Mouse (Mus musculus) cerebellum, postnatal 36 days (tissue): ENCODE measurements around the gene Tacc2.

Source experiments
- DNase-seq, 2 experiments: peaks; one replicate each; pipeline ENCODE4 v3.0.0; 2021 to 2022; ENCODE audit warnings: mixed read lengths in 2 of 2

Tacc2 gene

DNA sequence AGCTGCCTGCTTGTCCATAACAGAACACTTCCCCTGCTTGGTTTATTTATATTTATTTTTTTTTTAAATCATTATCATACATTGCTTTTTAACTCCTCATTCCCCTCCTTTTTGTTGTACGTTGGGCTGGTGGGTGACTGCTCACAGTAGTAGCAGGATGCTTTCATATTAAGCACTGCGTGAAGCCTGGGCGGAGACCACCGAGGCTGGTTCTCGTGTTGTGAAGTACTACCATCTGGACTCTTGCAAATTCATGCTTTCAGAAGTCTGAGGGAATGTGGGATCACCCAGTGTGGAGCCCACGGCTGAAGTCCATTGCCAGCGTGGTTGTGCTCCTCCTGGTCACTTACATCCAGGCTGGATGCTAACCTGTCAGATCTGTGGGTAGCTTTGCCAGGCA is 154.6 kb downstream of the Tacc2 start:
- DNase-seq: no peak

DNA sequence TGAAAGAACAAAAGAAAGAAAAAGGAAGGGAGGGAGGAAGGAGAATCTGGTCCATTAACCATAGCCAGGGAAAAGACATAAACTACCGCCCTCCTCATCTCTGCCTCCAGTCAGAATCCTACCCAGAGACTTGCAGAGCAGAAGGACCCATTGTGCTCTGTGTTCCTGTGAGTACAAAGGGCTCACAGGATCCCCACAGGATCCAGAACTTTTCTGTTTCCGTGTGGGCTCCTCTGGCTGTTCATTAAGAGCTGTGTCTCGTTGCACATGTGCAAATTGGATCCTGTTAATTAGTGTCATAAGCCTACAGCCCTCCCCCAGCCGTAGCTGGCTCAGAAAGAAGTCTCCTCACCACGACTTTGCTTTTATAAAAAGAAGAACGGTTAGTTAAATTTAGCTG is 155.7 kb downstream of the Tacc2 start:
- no peak for DNase-seq

DNA sequence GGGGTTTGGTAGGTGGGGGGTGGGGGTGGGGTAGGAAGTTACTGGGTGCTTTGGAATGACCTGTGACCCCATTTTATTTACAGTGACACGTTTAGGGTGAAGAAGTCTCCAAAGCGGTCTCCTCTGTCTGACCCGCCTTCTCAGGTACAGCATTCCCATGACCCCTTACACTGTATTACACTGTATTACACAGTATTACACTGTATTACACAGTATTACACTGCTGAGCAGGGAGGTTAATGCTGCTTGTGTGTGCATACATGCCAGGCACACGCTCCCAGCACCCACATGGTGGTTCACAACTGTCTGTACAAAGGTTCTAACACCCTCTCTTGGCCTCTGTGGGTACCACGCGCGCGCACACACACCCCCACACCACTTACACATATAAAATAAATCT is 156.2 kb downstream of the Tacc2 start:
- no peak for DNase-seq

DNA sequence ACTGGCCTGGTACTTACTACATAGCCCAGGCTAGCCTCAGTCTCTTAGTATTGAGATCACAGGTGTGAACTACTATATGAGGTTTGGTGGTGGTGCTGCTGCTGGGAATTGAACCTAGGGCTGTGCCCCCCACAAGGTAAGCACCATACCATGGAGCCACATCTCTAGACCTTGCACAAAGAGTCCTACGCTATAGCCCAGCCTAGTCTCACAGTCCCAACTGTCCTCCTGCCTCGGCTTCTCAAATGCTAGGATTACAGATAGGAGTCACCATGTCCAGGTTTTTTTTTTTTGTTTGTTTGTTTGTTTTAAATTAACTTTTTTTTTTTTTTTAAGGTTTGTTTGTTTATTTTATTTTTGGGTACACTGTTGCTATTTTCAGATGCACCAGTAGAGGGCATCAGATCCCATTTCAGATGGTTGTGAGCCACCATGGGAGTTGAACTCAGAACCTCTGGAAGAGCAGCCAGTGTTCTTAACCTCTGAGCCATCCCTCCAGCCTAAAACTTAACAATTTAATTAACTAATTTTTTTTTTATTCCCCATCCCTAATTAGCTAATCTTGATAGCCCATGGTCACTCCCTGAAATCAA is 157.1 kb downstream of the Tacc2 start:
- no peak for DNase-seq

DNA sequence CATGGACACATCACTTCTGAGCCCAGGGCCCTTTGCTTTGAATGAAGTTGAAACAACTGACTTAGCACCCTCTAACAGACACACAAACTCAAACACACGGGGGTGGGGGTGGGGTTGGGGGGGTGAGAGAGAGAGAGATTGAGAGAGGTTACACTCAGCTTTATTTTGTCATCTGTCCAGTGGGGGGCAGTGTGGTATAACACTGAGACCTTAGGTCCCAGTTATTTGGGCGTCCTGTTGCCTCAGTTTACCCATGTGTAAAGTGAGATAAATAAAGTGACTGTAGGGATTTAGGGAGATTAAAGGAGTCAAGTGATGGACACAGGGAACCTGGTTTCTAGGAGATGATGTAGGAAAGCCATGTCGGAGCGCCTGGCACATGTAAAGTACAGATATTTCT is 163.9 kb downstream of the Tacc2 start:
- DNase-seq: no peak

DNA sequence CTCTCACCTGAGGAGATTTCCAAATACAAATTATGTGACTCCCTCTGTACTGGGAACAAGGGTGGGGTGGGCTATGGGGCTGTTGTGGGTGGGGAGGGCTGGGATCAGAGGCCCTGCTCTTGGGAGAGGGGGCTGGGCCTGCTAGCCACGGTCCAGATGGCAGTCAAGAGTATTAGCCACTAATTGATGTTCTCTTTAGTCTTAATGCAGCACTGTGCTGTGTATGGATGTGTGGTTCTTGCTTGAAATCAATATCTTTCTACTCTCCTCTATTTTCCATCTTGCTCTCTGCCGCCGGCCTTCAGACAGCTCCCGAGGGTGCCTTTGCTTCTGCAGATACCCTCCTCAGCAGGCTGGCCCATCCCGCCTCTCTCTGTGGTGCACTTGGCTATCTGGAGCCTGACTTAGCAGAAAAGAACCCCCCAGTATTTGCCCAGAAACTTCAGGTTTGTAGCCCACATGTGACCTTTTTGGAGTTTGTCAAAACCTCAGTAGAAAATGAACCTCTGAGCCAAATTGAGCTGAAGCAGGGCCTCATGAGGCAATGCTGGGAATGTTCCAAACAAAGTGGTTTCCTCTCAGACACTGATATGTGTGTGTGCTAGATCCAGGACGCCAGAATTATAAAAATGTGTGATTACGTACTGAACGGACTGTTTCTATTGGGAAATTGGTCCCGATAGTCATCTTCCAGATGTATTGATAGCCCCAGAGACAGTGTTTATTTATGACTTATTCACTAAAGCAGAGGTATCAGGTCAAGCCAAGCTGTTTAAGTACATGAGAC is 166.2 kb downstream of the Tacc2 start:
- no peak for DNase-seq

DNA sequence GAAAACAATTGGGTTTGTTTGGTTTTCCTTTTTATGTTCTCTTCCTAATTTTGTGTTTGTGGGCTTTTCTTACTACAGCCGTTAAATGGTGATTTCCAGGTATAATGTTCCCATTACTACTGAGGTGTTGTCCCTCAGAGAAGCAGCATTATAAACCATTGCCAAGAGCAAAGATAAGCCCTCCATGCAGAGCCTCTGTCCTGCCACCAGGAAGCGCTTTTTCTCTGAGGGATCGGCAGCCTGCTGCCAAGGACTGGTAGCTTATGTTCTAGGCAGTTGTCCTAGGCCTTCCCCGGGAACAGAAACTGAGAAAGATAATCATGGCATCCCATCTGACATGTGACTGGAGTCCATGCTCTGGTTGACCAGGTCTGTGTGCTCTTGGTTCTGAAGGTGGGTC is 171.9 kb downstream of the Tacc2 start:
- DNase-seq: no peak

DNA sequence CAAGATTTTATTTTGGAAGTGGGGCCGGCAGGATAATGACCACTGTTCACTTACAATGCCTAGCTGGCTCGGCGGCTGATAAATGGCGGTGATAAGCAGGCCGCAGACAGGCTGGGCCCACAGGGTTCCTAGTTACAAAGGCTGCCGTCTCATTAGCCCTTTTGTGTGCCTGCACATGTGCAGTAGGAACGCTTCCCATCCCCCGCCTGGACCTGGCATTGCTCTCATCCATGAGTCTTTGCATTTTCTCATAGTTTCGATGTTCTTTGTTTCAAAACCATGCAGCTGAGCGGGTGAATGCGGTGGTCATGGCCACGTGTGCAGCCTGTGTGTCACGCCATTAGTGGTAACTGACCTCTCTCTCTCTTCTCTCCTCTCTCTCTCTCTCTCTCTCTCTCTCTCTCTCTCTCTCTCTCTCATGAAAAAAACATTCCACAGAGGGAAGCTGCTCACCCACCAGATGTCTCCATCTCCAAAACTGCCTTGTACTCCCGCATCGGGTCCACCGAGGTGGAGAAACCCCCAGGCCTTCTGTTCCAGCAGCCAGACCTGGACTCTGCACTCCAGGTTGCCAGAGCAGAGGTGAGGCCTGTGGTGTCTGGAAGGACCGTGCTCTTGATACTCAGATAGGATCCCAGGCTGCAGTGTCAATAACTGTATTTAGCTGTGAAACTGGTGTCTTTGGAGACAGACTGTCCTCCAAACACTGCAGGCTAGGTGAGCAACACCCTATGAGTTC is 173.7 kb downstream of the Tacc2 start:
- DNase-seq: no peak

DNA sequence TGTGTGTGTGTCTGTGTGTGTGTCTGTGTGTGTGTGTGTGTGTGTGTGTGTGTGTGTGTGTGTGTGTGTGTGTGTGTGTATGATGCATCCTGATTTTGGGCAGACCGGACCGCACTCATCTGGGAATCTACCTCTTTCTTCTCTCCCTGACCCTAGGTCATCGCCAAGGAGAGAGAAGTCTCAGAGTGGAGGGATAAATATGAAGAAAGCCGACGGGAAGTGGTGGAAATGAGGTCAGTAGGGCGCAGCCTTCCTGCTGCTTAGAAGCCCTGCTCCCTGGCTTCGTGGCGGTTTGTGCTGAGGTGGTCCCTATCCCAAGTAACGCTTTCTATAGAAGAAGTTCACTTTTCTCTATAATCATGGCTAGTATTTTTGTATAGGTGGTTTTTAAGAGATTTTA is 174.4 kb downstream of the Tacc2 start:
- DNase-seq: no peak

DNA sequence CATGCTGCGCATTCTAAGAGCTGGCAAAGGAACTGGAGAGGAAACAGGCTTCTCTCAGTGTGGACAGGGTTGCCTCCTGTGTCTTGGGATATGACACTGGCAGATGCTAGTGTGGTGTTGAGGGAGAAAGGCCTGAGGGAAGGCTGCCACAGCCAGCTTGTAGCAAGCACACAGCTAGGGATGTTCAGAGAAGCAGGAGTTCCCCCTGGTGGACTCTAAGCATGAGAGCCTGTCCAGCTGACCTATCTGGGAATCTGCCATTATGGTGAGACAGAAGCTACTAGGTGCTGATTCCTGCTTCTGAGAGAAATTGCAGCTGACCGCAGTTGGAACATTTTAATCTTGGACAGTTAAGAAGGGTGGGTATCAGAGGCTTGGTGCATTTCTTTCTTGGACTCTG is 177.6 kb downstream of the Tacc2 start:
- peak; percentile 28 to 30 for DNase-seq

DNA sequence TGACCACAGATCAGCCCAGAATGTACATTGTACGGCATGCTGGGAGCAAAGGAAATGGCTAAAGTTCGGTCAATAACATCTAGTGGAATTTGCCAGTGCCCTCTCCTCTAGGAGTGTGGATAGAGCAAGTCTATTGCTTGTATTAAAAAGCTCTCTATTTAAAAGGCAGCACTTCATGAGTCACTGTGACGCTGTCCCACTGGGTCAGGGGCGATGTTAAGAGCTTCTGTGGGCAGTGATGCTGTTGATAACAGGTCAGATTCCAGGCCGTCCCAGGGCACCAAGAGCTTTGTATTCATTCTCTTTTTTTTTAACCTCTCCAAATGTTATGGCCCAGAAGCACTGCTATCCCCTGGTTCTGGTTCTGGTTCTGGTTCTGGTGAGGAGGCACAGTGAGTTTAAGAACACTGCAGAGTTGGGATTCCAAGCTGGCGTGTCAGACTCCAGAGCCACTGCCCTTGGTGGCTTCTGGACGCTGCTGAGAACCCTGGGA is 179.2 kb downstream of the Tacc2 start:
- no peak for DNase-seq

DNA sequence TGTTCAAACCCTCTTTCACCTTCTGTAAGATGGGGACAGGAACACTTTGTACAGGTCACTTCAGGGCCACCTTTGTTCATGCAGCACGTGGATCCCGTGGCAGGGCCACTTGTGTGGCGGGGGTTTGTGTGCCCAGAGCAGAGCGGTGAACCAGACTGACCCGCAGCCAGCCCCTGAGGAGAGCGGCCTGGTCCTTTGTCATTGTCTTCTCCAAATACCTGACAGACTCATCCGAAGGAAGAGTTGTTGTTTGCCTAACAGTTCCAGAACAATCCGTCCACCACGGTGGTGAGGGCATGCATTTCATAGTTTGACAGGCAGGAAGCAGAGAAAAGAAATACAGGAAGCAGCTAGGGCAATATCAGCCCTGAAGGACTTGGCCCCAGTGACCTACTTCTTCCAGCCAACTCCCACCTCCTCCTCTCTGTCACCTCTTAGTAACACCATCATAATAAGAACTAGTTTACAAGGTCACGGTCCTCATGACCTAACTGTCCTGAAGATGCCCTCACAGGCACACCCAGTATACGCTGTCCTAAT is 180.2 kb downstream of the Tacc2 start:
- no peak for DNase-seq

DNA sequence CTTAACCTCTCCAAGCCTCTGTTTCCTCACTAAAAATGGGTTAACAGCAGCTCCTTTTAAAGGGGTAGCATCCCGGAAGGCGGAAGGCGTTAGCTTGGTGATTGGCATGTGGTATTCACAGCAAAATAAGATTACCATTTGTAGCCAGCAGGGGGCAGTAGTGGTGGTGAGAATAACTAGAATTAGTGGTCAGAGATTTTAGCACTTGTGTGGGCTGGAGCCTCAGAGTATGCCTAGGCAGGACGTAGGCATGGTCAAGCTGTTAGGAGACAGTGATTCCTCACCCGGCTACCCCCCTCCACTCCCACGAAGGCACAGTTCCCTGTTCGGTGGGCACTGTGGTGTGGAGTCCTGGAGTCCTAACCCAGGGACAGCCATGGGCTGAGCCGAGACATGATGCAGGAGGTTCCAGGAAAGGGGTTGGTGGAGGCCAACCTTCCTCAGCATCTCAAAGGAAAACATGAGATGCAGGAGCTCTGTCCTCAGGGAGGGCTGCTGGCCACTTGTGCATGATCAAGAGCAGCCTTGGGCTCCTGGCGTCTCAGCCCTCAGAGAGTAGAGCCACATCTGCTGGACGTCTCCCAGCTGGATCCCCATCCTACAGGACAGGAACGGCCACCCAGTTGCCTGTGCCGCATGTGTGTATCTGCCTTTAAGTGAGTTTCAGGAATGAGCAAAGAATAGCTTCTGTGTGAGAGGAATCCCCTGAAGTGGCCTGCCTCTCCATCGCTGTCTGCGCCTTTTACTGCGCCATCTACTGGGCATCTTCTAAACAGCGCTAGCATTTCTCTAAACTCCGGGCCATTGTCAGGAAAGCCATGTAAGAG is 185.0 kb downstream of the Tacc2 start:
- DNase-seq: peak; percentile 69 to 77

DNA sequence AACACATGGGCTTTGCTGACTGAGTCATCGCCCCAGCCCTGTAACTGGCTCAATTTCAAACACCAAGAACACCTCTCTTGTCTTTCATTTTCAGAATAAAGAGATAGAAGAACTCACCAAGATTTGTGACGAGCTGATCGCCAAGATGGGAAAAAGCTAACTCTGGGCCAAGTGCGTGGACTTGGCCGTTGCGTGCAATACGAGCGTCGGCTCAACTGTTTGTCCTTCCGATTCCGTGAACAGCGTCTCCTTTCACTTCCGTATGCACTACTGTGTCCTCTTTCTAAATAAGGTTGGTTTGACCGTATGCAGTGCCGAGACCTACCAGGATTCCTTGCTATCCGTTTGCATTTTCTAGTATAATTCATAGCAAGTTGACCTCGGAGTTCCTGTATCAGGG is 186.9 kb downstream of the Tacc2 start:
- no peak for DNase-seq

DNA sequence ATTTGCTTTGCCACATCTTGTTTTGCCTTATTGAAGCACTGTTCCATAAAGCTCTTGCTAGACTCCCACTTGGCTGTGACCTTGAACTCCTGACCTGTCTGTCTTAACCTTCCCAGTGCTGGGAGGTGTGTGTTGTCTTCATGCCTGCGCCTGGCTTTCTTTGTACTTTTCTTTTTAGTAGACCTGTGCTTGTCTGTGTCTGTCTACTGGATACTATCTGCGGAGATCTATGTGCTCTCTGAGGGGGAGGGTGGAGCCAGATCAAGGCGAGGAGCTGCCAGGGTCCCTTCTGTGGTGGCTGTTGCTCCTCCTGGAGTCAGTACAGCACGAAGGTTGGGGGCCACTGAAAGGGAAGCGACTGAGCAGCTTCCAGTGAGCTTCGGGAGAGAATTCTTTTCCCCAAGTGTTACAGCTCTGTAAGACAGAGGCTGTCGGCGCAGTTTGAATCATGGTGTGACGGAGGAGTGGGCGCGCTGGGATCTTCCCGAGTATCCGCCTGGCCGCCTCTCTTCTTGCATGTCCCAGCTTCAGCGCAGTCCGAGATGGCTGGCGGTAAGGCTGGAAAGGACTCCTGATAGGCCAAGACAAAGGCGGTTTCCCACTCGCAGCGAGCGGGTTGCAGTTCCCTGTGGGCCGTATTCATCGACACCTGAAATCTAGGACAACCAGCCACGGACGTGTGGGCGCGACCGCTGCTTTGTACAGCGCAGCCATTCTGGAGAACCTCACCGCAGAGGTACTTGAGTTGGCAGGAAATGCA is 189.4 kb downstream of the Tacc2 start:
- DNase-seq: peak in 1 of 2 experiments; percentile 34

DNA sequence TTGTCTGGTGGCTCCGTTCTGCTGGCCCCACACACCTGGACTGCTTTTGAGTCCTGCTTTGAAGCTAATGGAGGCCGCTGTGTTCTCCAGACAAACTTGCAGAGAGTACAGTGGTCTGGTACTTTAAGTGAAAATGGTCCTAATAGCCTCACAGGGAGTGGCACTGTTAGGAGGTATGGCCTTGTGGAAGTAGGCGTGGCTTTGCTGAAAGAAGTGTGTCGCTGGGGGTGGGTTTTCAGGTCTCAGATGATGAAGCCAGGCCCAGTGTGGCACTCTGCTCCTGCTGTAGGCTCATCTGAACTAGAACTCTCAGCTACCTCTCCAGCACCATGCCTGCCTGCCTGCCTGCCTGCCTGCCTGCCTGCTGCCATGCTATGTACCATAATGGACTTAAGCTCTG is 190.9 kb downstream of the Tacc2 start:
- no peak for DNase-seq

DNA sequence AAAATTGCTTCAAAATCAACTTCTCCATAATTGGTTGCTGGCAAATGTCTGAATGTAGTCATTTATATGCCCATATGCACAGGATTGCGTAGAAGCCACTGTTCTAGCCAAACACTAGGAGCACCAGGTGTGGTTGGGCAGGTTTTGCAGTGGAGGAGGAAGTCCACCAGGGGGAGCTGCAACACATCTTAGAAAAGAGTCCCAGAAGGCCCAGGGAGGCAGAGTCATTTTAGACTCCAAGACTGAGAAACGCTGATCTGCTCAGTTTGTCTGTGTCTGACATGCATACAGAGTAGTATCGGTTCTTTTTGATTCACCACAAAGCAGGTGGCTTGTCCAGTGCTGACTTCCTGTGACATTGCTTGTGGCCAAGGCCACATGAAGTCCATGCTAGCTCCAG is 193.5 kb downstream of the Tacc2 start:
- DNase-seq: peak; percentile 87 to 88

DNA sequence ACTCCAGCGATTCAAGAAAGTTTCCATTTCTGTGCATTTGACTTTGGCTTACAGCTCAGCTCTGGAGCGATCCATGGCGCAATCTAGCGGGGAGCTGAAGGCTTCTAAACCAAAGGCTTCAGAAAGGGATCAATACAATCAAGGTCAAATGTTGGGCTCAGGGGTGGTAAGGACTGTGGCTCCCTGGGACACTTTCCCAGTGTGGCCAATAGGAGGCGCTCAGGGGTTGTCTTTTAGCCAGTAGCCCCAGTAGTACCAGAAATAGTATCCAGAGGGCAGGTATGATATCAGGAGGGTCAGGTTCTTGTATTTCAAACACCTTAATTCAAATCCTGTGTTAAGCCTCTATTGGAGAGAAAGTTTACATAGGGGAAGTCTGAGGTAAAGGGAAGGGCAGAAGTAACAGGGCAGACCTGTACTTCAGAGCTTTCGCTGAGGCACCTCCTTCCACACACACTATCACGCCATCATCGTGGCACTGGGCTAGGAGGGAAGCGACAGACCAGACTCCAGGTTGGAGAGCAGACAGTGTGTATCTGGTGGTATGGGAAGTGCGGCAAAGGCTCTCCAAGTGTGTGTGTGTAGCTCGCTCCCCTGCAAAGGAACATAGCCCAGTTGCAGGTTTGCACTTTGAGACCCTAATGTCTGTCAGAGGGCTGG is 196.1 kb downstream of the Tacc2 start:
- peak; percentile 31 to 36 for DNase-seq

DNA sequence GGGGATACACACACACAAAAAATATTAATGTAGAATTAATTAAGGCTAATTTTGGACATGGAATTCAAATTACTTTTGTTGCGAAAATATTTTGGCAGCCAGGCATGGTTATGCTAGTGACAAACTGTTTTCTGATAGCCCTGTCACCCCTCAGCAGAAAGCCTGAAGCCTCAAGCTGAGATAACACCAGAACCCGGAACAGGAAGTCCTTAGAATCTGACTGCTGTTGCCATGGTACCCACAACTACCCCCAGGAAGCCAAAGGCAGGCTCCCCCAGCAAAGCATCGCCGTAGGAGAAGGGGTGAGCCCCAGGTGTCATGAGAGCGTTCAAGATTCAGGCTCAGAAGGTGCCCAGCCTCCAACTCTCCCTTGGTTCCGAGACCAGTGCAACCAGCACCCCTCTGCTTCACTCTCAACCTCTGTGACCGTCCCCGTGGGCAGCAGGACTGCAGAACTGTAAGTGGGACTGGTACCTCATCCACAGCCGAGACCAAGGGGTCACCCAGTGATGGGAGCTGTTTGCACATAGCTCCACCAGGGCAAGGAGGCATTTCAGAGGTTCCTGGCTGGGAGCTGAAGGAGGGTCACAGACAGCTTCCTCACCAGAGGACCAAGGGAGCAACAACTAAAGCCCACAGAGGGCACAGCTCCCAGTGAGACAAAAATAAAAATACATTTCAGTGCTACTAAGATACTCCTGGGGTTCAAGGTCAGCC is 196.8 kb downstream of the Tacc2 start, which contains the start of gene Btbd16:
Gene Btbd16, plus strand, starts transcription at position 156 of the 717 bp plus-strand sequence.
- no peak for DNase-seq

DNA sequence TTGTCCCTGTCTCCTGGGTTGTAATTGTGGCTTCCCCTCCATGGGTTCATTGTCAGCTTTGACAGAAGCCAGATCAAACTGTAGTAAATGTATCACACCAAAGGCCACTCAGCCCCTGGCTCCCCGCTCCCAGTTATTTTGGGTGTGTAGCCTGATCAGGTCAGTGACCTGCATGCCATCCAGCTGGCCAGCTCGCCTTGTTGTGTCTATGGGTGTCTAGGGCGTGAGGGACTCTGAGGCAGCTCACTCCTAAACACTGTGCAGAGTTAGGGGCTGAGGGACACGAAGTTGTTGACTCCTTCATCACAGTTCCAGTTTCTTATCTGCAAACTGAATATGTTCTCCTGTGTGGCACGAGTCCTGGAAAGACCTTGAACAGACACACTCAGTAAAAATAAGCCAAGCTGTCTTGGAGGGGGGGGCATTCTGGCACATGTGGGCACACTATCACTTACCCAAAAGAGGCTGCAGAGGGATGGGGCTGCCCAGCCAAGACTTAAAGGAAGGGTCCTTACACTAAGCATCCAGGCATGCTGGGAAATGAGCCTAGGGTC is 203.7 kb downstream of the Tacc2 start:
- DNase-seq: no peak
